Mouse (Mus musculus) brain, embryonic 18.5 days (tissue): Measurements from ENCODE around the gene A430033K04Rik.

Source experiments
- DNase-seq: peaks from one replicate; pipeline ENCODE4 v3.0.0-alpha.2; 2012; ENCODE audit warnings: low read depth, low spot score

The A430033K04Rik gene

GRCm38 (mm10) chr5:138694496-138695167 lies 72.0 kb downstream of the A430033K04Rik start:
- DNase-seq, result no peak

GRCm38 (mm10) chr5:138697466-138697865 lies 74.8 kb downstream of the A430033K04Rik start:
- no peak for DNase-seq
